Mouse (Mus musculus) forebrain, embryonic 13.5 days (tissue): ENCODE data around the gene Eif4a1. TPM values are rescaled to one million over a fixed set of nuclear protein-coding genes. Genes with fewer than 3 reads are reported as not detected.
"Not testable (repeated sequence)": the region's sequence is repeated elsewhere in the genome, so short reads cannot be mapped to it uniquely, and the experiment has no call there.

ENCODE experiments used
- ATAC-seq: fragments of 200-750 bp; cut with Nextera tagmentation; 2 replicates; pipeline ENCODE4 v1.8.0; 2017
- H3K27ac ChIP-seq: fragments of 300-500 bp; sonication (generic); 2 replicates; pipeline ENCODE4 v1.5.1; 2015; ENCODE audit warnings: inconsistent platforms, mild to moderate bottlenecking, moderate library complexity
- H3K27me3 ChIP-seq: fragments of 300-500 bp; sonication (generic); 2 replicates; pipeline ENCODE4 v1.6.1; 2015; ENCODE audit warnings: mild to moderate bottlenecking, inconsistent platforms
- H3K36me3 ChIP-seq: fragments of 300-500 bp; sonication (generic); 2 replicates; pipeline ENCODE4 v1.6.1; 2015; ENCODE audit warnings: mild to moderate bottlenecking, inconsistent platforms; ENCODE audit not compliant: poor library complexity, severe bottlenecking
- H3K4me1 ChIP-seq: fragments of 300-500 bp; sonication (generic); 2 replicates; pipeline ENCODE4 v1.6.1; 2015; ENCODE audit warnings: inconsistent platforms
- H3K4me2 ChIP-seq: fragments of 300-500 bp; sonication (generic); 2 replicates; pipeline ENCODE4 v1.6.1; 2015; ENCODE audit warnings: inconsistent platforms, mild to moderate bottlenecking, moderate library complexity
- H3K4me3 ChIP-seq: fragments of 300-500 bp; sonication (generic); 2 replicates; pipeline ENCODE4 v1.5.1; 2015; ENCODE audit warnings: mild to moderate bottlenecking, inconsistent platforms
- H3K9ac ChIP-seq: fragments of 300-500 bp; sonication (generic); 2 replicates; pipeline ENCODE4 v1.6.1; 2015; ENCODE audit warnings: mild to moderate bottlenecking, inconsistent platforms
- H3K9me3 ChIP-seq: fragments of 300-500 bp; sonication (generic); replicated peaks from 2 replicates; pipeline ENCODE4 v1.6.1; 2016; ENCODE audit warnings: inconsistent platforms
- WGBS: fragments of 180-500 bp; shearing (Covaris S2); methylation state at CpG from one replicate; pipeline ENCODE4 v1.1.7; 2015; 5-methylcytosine and 5-hydroxymethylcytosine counted together
- polyA plus RNA-seq: library from polyadenylated mRNA; unstranded; fragments of >200 nt; fragmentation: Nextera tagmentation; extraction: Ambion mirVana; gene quantifications from 2 replicates; pipeline ENCODE4 v1.2.1, GENCODE M21; 2015

Gene Eif4a1
- polyA plus RNA-seq, 1 experiment from 2014 or later: 701 TPM

DNA sequence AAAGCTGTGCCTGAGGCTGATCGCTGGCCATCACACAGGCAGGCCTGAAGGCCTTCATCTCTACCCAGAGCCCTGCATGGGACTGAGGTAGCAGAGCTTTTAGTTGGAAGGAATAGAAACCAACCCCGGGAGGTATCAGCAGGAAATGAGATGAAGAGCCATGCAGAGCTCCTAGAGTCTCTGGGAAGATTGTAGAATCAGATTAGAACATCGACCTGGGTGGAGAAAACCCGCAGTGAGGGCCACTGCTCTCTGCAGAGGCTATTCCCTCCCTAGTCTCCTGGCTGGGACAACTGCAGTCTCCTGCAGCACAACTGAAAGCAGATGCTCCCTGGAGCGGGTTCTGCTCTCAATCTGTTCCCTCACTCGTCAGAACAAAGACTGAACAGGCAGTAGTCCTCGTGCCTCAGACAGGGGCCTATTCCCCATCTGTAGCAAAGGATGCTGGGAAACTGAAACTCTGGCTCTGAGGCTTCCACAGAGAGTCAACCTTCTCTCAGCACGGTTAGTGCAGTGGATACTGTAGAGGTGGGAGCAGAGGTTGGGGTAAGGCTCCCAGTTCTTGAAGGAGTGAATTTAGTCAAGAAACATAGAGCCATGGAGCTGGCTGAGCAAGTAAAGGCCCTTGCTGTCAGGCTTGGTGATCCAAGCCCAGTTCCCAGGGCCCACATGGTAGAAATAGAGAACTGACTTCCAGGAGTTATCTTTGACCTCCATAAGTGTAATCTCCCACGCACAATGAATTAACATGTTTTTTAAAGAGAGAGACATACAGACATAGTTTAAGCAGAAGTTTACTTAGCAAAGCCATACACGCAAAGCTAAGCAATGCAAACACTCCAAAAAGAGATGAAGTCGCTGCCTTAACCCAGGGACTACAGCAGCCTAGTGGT is 37.6 kb upstream of the Eif4a1 start:
- no peak overlapping the region for H3K4me3 ChIP-seq

DNA sequence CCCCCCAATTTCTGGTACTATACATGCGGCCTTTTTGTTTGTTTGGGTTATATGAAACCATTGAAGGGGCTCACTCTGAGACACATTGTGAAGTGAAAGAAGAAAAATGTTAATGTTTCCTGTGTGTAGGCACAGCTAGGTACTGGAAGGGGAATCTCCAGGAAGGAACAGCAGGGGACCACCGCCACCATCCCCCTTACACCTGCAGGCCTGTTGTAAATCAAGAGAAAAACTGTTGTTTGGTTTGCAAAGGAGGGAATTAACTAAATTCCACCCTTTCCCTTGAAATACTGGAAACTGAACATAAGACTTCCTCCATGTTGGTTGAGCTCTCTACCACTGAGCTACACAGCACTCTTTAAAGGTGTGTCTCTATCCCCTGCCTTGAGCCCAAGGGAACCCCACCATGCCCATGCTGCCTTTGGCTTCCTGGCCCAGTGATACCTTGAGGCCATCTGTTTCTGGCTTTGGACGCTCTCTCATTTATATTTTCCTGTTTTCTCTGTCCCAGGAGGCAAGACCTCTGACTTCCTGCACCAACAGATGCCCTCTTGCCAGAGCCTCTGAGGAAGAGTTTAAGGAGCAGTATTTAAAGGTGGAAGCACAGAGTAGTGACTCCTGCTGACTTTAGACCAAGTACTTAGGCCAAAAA is 36.5 kb upstream of the Eif4a1 start:
- no peaks in the 10 kb centered on the region for H3K27me3 ChIP-seq
- no peak overlapping the region for H3K27ac ChIP-seq
- no peaks in the 10 kb centered on the region for H3K36me3 ChIP-seq
- H3K4me3 ChIP-seq: no peak overlapping the region
- H3K9ac ChIP-seq: no peak overlapping the region
- no peaks in the 10 kb centered on the region for H3K9me3 ChIP-seq
- no peaks in the 10 kb centered on the region for H3K4me1 ChIP-seq
- no peak for ATAC-seq
- WGBS: 90% methylated on average over 3 of the region's 3 CpGs
- H3K4me2 ChIP-seq: no peak overlapping the region

More for the DNA sequence above, 37.6 kb upstream of the Eif4a1 start:
- Histone ChIP-seq H3K9me3 (no peaks in the 10 kb centered on the region), H3K36me3 (no peaks in the 10 kb centered on the region), H3K27me3 (no peaks in the 10 kb centered on the region), H3K4me1 (no peaks in the 10 kb centered on the region), H3K4me2 (no peak overlapping the region), H3K9ac (no peak overlapping the region), H3K27ac (no peak overlapping the region)
- no peak for ATAC-seq
- WGBS: 56% methylated on average over 11 of the region's 11 CpGs

DNA sequence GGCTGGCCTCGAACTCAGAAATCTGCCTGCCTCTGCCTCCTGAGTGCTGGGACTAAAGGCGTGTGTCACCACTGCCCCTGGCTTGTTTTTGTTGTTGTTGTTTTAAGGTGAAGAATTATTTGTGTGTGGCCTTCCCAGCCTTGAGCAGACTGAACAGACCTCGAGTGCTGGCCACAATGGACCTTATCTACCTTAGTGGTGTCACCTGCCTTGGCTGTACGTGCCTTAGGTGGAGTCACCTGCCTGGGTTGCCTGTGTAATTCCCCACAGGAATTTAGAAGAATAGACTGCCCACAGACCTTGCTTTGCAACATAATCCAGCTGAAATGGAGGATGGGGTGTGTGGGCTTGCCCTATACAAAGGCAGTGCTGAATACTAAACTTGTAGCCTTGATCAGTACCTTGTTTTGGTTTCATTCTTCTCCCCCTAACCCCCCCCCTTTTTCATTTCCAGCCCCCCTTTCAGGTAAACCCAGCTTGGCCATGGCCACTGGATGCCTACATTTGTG is 35.7 kb upstream of the Eif4a1 start:
- no peak overlapping the region for H3K4me3 ChIP-seq
- no peak overlapping the region for H3K4me2 ChIP-seq
- H3K27me3 ChIP-seq: no peaks in the 10 kb centered on the region
- H3K4me1 ChIP-seq: no peaks in the 10 kb centered on the region
- no peaks in the 10 kb centered on the region for H3K9me3 ChIP-seq
- 92% methylated on average over 4 of the region's 4 CpGs for WGBS
- H3K27ac ChIP-seq: no peak overlapping the region
- no peaks in the 10 kb centered on the region for H3K36me3 ChIP-seq
- ATAC-seq: no peak
- no peak overlapping the region for H3K9ac ChIP-seq

DNA sequence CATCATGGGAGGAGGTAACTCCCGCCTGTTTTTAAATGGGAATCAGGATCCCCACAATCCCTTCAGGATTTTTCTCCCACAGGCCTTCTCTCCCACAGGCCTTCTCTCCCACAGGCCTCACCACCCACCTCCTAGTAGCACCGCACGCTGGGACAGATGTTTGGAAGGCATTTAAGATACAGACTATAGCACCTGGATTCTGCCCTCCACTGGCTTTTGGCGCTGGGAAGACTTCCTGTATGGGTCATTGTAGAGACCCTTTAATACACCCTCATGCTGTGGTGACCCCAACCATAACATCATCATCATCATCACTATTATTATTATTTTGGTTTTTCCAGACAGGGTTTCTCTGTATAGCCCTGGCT is 35.2 kb upstream of the Eif4a1 start:
- ATAC-seq: no peak
- H3K9me3 ChIP-seq: no peaks in the 10 kb centered on the region
- no peaks in the 10 kb centered on the region for H3K4me1 ChIP-seq
- no peaks in the 10 kb centered on the region for H3K27me3 ChIP-seq
- no peak overlapping the region for H3K4me3 ChIP-seq
- no peak overlapping the region for H3K9ac ChIP-seq
- H3K27ac ChIP-seq: no peak overlapping the region
- no peaks in the 10 kb centered on the region for H3K36me3 ChIP-seq
- 93% methylated on average over 4 of the region's 4 CpGs for WGBS
- H3K4me2 ChIP-seq: no peak overlapping the region

DNA sequence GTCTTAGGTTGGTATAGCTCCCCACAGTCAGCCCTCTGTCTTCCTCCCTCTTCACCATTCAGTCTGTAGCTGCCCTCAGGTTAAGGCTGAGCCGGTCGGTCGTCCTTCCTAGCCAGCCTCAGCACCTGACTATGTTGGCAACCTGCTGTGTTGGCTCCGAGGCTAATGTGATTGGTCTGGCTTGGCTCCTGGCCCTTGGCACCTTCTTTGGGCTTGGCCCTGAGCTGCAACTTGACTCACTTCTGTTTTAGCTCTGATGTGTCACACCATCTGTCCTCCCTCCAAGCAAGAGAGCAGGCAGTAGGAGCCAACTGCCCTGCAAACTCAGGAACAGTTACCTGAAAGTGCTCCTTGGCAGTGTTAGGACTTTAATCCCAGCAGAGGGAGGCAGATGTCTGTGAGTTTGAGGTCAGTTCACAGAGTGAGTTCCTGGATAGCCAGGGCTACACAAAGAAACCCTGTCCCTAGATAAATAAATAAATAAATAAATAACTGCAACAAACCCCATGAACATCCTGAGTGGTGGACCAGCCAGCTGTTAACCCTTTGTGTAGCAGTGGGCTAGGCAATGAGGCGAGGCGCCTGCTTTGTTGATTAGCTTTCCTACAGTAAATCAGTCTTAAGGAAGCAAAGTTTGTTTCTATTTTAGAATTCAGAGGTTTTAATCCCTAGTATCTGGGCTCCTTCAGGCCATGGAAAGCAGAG is 34.7 kb upstream of the Eif4a1 start:
- no peaks in the 10 kb centered on the region for H3K9me3 ChIP-seq
- no peak for ATAC-seq
- WGBS: 47% methylated on average over 6 of the region's 6 CpGs
- no peaks in the 10 kb centered on the region for H3K27me3 ChIP-seq
- H3K4me2 ChIP-seq: no peak overlapping the region
- no peak overlapping the region for H3K27ac ChIP-seq
- no peaks in the 10 kb centered on the region for H3K4me1 ChIP-seq
- no peak overlapping the region for H3K9ac ChIP-seq
- no peaks in the 10 kb centered on the region for H3K36me3 ChIP-seq
- no peak overlapping the region for H3K4me3 ChIP-seq

DNA sequence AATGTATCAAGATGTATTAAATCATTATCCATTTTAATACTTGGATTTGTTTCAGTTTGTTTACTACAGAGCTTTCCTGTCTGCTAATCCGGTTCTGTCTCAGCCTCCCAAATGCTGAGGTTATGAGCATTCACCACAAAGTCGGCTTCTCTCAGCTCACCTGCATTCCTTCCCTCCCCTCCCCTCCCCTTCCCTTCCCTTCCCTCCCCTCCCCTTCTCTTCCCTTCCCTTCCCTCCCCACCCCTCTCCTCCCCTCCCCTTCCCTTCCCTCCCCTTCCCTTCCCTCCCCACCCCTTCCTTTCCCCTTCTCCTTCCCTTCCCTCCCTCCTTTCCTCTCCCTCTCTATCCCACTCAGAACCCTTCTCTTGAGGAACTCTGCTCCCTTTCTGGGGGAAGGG is 32.4 kb upstream of the Eif4a1 start:
- H3K9ac ChIP-seq: no peak overlapping the region
- H3K4me3 ChIP-seq: no peak overlapping the region
- H3K9me3 ChIP-seq: no peaks in the 10 kb centered on the region
- no peak for ATAC-seq
- H3K4me1 ChIP-seq: no peaks in the 10 kb centered on the region
- no peaks in the 10 kb centered on the region for H3K27me3 ChIP-seq
- 44% methylated on average over 2 of the region's 2 CpGs for WGBS
- H3K4me2 ChIP-seq: no peak overlapping the region
- H3K27ac ChIP-seq: no peak overlapping the region
- no peaks in the 10 kb centered on the region for H3K36me3 ChIP-seq

DNA sequence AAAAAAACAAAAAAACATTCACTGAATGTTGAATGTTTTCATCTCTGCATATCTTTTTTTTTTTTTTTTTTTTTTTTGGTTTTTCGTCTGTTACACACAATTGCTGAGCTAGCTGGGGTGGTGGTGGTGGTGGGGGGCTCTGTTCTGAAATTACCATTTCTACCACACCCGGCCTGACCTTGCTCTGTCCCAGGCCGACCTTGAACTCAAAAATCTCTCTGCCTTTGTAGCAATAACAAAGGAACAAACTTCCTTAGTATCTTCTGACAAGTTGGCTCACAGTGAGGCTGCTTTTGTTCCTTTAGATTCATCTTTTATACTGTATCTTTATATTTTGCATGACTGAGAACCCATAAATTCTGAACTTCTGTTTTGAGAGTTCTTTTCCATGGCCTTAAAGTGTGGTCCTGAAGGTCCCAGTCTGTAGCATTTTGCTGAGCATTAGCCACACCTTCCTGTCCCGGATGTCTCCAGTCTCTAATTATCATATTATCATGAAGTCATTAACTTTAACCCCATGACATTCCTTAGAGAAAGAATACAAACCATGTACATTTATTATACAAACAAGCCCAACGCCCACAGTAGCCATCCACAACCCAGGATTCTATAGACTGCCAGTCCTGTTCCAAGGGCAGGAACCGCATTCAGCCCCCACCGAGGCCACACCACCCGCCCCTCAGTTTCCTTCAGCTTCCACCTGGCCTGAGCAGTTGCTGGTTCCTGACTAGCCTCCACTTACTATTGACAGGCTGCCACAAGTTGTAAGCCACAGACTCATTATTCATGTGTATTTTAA is 31.8 kb upstream of the Eif4a1 start:
- no peaks in the 10 kb centered on the region for H3K36me3 ChIP-seq
- H3K27ac ChIP-seq: no peak overlapping the region
- H3K4me2 ChIP-seq: no peak overlapping the region
- H3K9me3 ChIP-seq: no peaks in the 10 kb centered on the region
- H3K4me1 ChIP-seq: no peaks in the 10 kb centered on the region
- H3K9ac ChIP-seq: no peak overlapping the region
- no peak overlapping the region for H3K4me3 ChIP-seq
- 68% methylated on average over 8 of the region's 8 CpGs for WGBS
- ATAC-seq: no peak
- no peaks in the 10 kb centered on the region for H3K27me3 ChIP-seq

DNA sequence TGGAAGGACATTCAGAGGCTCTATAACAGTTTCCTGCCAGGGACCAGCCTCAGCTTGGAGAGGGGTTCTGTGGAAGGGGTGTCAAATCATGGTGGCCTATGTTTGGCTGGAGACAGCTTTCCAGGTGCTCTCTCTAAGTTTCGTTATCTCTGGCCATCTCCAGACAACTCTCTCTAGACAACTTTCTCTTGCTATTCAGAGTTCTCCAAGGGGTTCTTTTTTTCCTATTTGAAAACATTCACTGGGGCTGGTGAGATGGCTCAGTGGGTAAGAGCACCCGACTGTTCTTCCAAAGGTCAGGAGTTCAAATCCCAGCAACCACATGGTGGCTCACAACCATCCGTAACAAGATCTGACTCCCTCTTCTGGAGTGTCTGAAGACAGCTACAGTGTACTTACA is 31.2 kb upstream of the Eif4a1 start:
- 81% methylated on average over 3 of the region's 3 CpGs for WGBS

DNA sequence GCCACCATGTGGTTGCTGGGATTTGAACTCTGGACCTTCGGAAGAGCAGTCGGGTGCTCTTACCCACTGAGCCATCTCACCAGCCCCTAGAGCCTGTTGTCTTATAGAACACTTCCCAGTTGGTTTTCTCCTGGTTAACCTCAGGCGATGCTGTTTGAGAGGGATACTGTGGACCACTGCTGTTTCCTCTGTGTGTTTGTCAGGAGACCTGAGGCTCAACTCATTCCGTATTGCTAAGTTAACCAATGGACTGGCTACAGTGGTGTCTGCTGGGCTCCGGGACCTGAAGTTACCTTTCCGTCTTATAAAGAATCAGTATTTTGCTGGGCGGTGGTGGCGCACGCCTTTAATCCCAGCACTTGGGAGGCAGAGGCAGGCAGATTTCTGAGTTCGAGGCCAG is 30.7 kb upstream of the Eif4a1 start:
- H3K4me3 ChIP-seq, H3K4me1 ChIP-seq, H3K9me3 ChIP-seq, H3K27ac ChIP-seq, H3K27me3 ChIP-seq, H3K4me2 ChIP-seq, H3K9ac ChIP-seq, H3K36me3 ChIP-seq, ATAC-seq: not testable (repeated sequence)
- 95% methylated on average over 10 of the region's 10 CpGs for WGBS

More for the DNA sequence above, 31.2 kb upstream of the Eif4a1 start:
- H3K36me3 ChIP-seq, H3K9ac ChIP-seq, ATAC-seq, H3K27ac ChIP-seq, H3K9me3 ChIP-seq, H3K27me3 ChIP-seq, H3K4me2 ChIP-seq, H3K4me3 ChIP-seq, H3K4me1 ChIP-seq: not testable (repeated sequence)

DNA sequence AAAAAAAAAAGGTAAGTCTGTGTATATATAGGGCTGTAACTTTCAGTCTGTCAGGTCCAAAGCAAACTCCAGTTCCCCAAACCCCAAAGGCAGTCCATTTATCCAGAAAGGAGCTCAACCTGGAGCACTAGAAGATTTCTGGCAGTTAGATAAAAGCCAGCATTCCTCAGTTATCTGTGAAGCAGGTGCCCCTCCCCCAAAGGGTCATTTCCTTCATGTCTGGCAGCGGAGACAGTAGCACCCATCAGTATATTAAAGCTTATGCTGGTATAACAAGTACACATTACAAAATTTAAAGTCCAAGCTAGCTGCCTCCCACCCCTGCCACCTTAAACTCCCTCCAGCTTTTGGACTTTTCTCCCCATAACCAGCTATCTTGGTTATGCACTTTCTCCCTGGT is 27.4 kb upstream of the Eif4a1 start:
- Histone ChIP-seq H3K9ac (no peak overlapping the region), H3K9me3 (no peaks in the 10 kb centered on the region), H3K4me3 (no peak overlapping the region), H3K27me3 (0 out of 2 replicates have a peak, but pooled peaks cover 7% of the 10 kb centered on the region), H3K36me3 (no peaks in the 10 kb centered on the region), H3K27ac (no peak overlapping the region), H3K4me2 (no peak overlapping the region), H3K4me1 (peaks cover 12% of the 10 kb centered on the region)
- 85% methylated on average over 1 of the region's 1 CpGs for WGBS
- ATAC-seq: no peak

DNA sequence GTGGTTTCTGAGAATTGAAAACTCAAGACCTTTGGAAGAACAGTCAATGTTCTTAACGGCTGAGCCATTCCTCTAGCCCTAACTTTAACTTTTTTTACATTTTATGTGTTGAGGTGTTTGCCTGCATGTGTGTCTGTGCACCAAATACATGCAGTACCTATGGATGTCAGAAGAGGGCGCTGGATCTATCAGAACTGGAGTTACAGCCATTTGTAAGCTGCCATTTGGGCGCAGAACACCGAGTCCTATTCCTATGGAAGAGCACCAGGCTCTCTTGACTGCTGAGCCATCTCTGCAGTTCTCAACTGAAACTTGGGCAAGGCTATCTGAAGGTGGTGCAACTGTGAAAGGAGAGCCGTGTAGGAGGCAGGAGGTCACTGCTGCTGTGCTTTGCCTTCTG is 26.4 kb upstream of the Eif4a1 start:
- no peak for ATAC-seq
- H3K27me3 ChIP-seq: 0 out of 2 replicates have a peak, but pooled peaks cover 7% of the 10 kb centered on the region
- no peaks in the 10 kb centered on the region for H3K9me3 ChIP-seq
- H3K4me1 ChIP-seq: peaks cover 12% of the 10 kb centered on the region
- no peaks in the 10 kb centered on the region for H3K36me3 ChIP-seq
- H3K4me2 ChIP-seq: no peak overlapping the region
- 71% methylated on average over 5 of the region's 5 CpGs for WGBS
- no peak overlapping the region for H3K9ac ChIP-seq
- no peak overlapping the region for H3K27ac ChIP-seq
- H3K4me3 ChIP-seq: no peak overlapping the region
